Mouse (Mus musculus): ENCODE data around the gene Igsf8. TPM values are rescaled to one million over a fixed set of nuclear protein-coding genes. Genes with fewer than 3 reads are reported as not detected.
A peak's percentile ranks its signal among the peaks of the same experiment; 100 is the strongest.

Igsf8 gene
- polyA plus RNA-seq, 1 experiment, result 159 TPM

- no peak for TF ChIP-seq POLR2A (IDR thresholded peaks at IDR 0.05; ENCODE audit: control insufficient read depth, extremely low read depth, insufficient read depth, low read length, poor library complexity)
- Histone ChIP-seq H3K27ac (ENCODE audit: control insufficient read depth, insufficient read depth, low read length) (no peak overlapping the region), H3K27me3 (ENCODE audit: control insufficient read depth, insufficient read depth, low read length) (no peaks in the 10 kb centered on the region), H3K36me3 (ENCODE audit: control insufficient read depth, insufficient read depth, low read length) (no peaks in the 10 kb centered on the region), H3K4me1 (replicated peaks; ENCODE audit: control insufficient read depth, insufficient read depth, low read length) (peaks cover 15% of the 10 kb centered on the region), H3K4me3 (ENCODE audit: control insufficient read depth, insufficient read depth, low read length) (no peak overlapping the region)
- DNase-seq, result no peak
- 57% methylated on average over 3 of the region's 3 CpGs for WGBS
Observed at GRCm38 (mm10) chr1:172305635-172306034, 44.2 kb downstream of the Igsf8 start.

GRCm38 (mm10) chr1:172306196-172306595 lies 44.8 kb downstream of the Igsf8 start:
- no peak overlapping the region for H3K27ac ChIP-seq (ENCODE audit: control insufficient read depth, insufficient read depth, low read length)
- no peaks in the 10 kb centered on the region for H3K27me3 ChIP-seq (ENCODE audit: control insufficient read depth, insufficient read depth, low read length)
- 5% methylated on average over 4 of the region's 4 CpGs for WGBS
- no peak overlapping the region for H3K4me3 ChIP-seq (ENCODE audit: control insufficient read depth, insufficient read depth, low read length)
- peaks cover 19% of the 10 kb centered on the region for H3K4me1 ChIP-seq (replicated peaks; ENCODE audit: control insufficient read depth, insufficient read depth, low read length)
- H3K36me3 ChIP-seq (ENCODE audit: control insufficient read depth, insufficient read depth, low read length), result no peaks in the 10 kb centered on the region
- no peak for DNase-seq
- TF ChIP-seq POLR2A (IDR thresholded peaks at IDR 0.05; ENCODE audit: control insufficient read depth, extremely low read depth, insufficient read depth, low read length, poor library complexity), result no peak
- TF ChIP-seq CTCF (IDR thresholded peaks at IDR 0.05; ENCODE audit: borderline replicate concordance, control insufficient read depth, extremely low read depth, insufficient read depth, low read length, poor library complexity), result no peak

- 88% methylated on average over 6 of the region's 6 CpGs for WGBS
- Histone ChIP-seq H3K27ac (ENCODE audit: control insufficient read depth, insufficient read depth, low read length) (no peak overlapping the region), H3K27me3 (ENCODE audit: control insufficient read depth, insufficient read depth, low read length) (no peaks in the 10 kb centered on the region), H3K4me3 (ENCODE audit: control insufficient read depth, insufficient read depth, low read length) (no peak overlapping the region), H3K36me3 (ENCODE audit: control insufficient read depth, insufficient read depth, low read length) (no peaks in the 10 kb centered on the region), H3K4me1 (replicated peaks; ENCODE audit: control insufficient read depth, insufficient read depth, low read length) (peaks cover 25% of the 10 kb centered on the region)
- no peak for TF ChIP-seq CTCF (IDR thresholded peaks at IDR 0.05; ENCODE audit: borderline replicate concordance, control insufficient read depth, extremely low read depth, insufficient read depth, low read length, poor library complexity)
- TF ChIP-seq POLR2A (IDR thresholded peaks at IDR 0.05; ENCODE audit: control insufficient read depth, extremely low read depth, insufficient read depth, low read length, poor library complexity), result no peak
- DNase-seq, result no peak
Observed at GRCm38 (mm10) chr1:172306885-172307284, 45.4 kb downstream of the Igsf8 start.

- DNase-seq, result no peak
- TF ChIP-seq POLR2A (IDR thresholded peaks at IDR 0.05; ENCODE audit: control insufficient read depth, extremely low read depth, insufficient read depth, low read length, poor library complexity), result no peak
- TF ChIP-seq CTCF (IDR thresholded peaks at IDR 0.05; ENCODE audit: borderline replicate concordance, control insufficient read depth, extremely low read depth, insufficient read depth, low read length, poor library complexity), result no peak
- H3K4me1 ChIP-seq (replicated peaks; ENCODE audit: control insufficient read depth, insufficient read depth, low read length), result peaks cover 31% of the 10 kb centered on the region
Observed at GRCm38 (mm10) chr1:172307936-172308335, 46.5 kb downstream of the Igsf8 start.

GRCm38 (mm10) chr1:172308409-172308808 lies 47.0 kb downstream of the Igsf8 start:
- H3K36me3 ChIP-seq (ENCODE audit: control insufficient read depth, insufficient read depth, low read length), result no peaks in the 10 kb centered on the region
- WGBS, result 92% methylated on average over 1 of the region's 1 CpGs
- no peak overlapping the region for H3K27ac ChIP-seq (ENCODE audit: control insufficient read depth, insufficient read depth, low read length)
- no peak overlapping the region for H3K4me3 ChIP-seq (ENCODE audit: control insufficient read depth, insufficient read depth, low read length)
- TF ChIP-seq POLR2A (IDR thresholded peaks at IDR 0.05; ENCODE audit: control insufficient read depth, extremely low read depth, insufficient read depth, low read length, poor library complexity), result no peak
- no peak for TF ChIP-seq CTCF (IDR thresholded peaks at IDR 0.05; ENCODE audit: borderline replicate concordance, control insufficient read depth, extremely low read depth, insufficient read depth, low read length, poor library complexity)
- H3K27me3 ChIP-seq (ENCODE audit: control insufficient read depth, insufficient read depth, low read length), result no peaks in the 10 kb centered on the region
- no peak for DNase-seq
- H3K4me1 ChIP-seq (replicated peaks; ENCODE audit: control insufficient read depth, insufficient read depth, low read length), result peaks cover 35% of the 10 kb centered on the region

More at GRCm38 (mm10) chr1:172307936-172308335, 46.5 kb downstream of the Igsf8 start:
- Histone ChIP-seq H3K27ac (ENCODE audit: control insufficient read depth, insufficient read depth, low read length) (no peak overlapping the region), H3K36me3 (ENCODE audit: control insufficient read depth, insufficient read depth, low read length) (no peaks in the 10 kb centered on the region), H3K4me3 (ENCODE audit: control insufficient read depth, insufficient read depth, low read length) (no peak overlapping the region), H3K27me3 (ENCODE audit: control insufficient read depth, insufficient read depth, low read length) (no peaks in the 10 kb centered on the region)
- WGBS, result 83% methylated on average over 10 of the region's 10 CpGs

GRCm38 (mm10) chr1:172309699-172310398 lies 48.4 kb downstream of the Igsf8 start:
- WGBS, result 0% methylated on average over 14 of the region's 14 CpGs
- H3K36me3 ChIP-seq (ENCODE audit: control insufficient read depth, insufficient read depth, low read length), result no peaks in the 10 kb centered on the region
- peak; percentile 86 for DNase-seq

More at GRCm38 (mm10) chr1:172309699-172310398, 48.4 kb downstream of the Igsf8 start:
- Histone ChIP-seq H3K27me3 (ENCODE audit: control insufficient read depth, insufficient read depth, low read length) (no peaks in the 10 kb centered on the region), H3K27ac (ENCODE audit: control insufficient read depth, insufficient read depth, low read length) (peak overlapping the region; percentile 22), H3K4me3 (ENCODE audit: control insufficient read depth, insufficient read depth, low read length) (peak overlapping the region; percentile 30), H3K4me1 (replicated peaks; ENCODE audit: control insufficient read depth, insufficient read depth, low read length) (peaks cover 35% of the 10 kb centered on the region)
- TF ChIP-seq CTCF (IDR thresholded peaks at IDR 0.05; ENCODE audit: borderline replicate concordance, control insufficient read depth, extremely low read depth, insufficient read depth, low read length, poor library complexity) (peak; percentile 81), POLR2A (IDR thresholded peaks at IDR 0.05; ENCODE audit: control insufficient read depth, extremely low read depth, insufficient read depth, low read length, poor library complexity) (no peak)
